Mouse (Mus musculus) heart, embryonic 12.5 days (tissue): ENCODE measurements around the gene Zfp82. TPM values are rescaled to one million over a fixed set of nuclear protein-coding genes. Genes with fewer than 3 reads are reported as not detected.

Source experiments
- ATAC-seq: fragments of 200-750 bp; cut with Nextera tagmentation; 2 replicates; pipeline ENCODE4 v1.8.0; 2017; ENCODE audit warnings: moderate TSS enrichment, moderate library complexity; ENCODE audit not compliant: insufficient number of reproducible peaks, low FRiP score
- H3K27ac ChIP-seq: fragments of 300-500 bp; sonication (generic); 2 replicates; pipeline ENCODE4 v1.5.1; 2016; ENCODE audit warnings: mild to moderate bottlenecking, moderate library complexity; ENCODE audit not compliant: poor library complexity, severe bottlenecking
- H3K27me3 ChIP-seq: fragments of 300-500 bp; sonication (generic); replicated peaks from 2 replicates; pipeline ENCODE4 v1.6.1; 2016; ENCODE audit warnings: mild to moderate bottlenecking, moderate library complexity
- H3K36me3 ChIP-seq: fragments of 300-500 bp; sonication (generic); 2 replicates; pipeline ENCODE4 v1.6.1; 2016; ENCODE audit warnings: mild to moderate bottlenecking, moderate library complexity
- H3K4me1 ChIP-seq: fragments of 300-500 bp; sonication (generic); replicated peaks from 2 replicates; pipeline ENCODE4 v1.6.1; 2016; ENCODE audit warnings: mild to moderate bottlenecking
- H3K4me2 ChIP-seq: fragments of 300-500 bp; sonication (generic); 2 replicates; pipeline ENCODE4 v1.6.1; 2016; ENCODE audit warnings: mild to moderate bottlenecking, moderate library complexity
- H3K4me3 ChIP-seq: fragments of 300-500 bp; sonication (generic); 2 replicates; pipeline ENCODE4 v1.5.1; 2016; ENCODE audit warnings: mild to moderate bottlenecking
- H3K9ac ChIP-seq: fragments of 300-500 bp; sonication (generic); 2 replicates; pipeline ENCODE4 v1.6.1; 2016; ENCODE audit warnings: mild to moderate bottlenecking, moderate library complexity
- H3K9me3 ChIP-seq: fragments of 300-500 bp; sonication (generic); replicated peaks from 2 replicates; pipeline ENCODE4 v1.6.1; 2016; ENCODE audit warnings: mild to moderate bottlenecking, moderate library complexity
- WGBS: fragments of 180-500 bp; shearing (Covaris S2); methylation state at CpG from one replicate; pipeline ENCODE4 v1.1.7; 2016; 5-methylcytosine and 5-hydroxymethylcytosine counted together
- microRNA-seq: library from miRNA; unstranded; fragments of <30 nt; microRNA quantifications from one replicate; pipeline ENCODE4, GENCODE M21; 2017
- polyA plus RNA-seq: library from polyadenylated mRNA; unstranded; fragments of >200 nt; fragmentation: Nextera tagmentation; extraction: Ambion mirVana; gene quantifications from 2 replicates; pipeline ENCODE4 v1.2.1, GENCODE M21; 2016

The Zfp82 gene
- polyA plus RNA-seq, 1 experiment from 2014 or later: 2.5 TPM

DNA sequence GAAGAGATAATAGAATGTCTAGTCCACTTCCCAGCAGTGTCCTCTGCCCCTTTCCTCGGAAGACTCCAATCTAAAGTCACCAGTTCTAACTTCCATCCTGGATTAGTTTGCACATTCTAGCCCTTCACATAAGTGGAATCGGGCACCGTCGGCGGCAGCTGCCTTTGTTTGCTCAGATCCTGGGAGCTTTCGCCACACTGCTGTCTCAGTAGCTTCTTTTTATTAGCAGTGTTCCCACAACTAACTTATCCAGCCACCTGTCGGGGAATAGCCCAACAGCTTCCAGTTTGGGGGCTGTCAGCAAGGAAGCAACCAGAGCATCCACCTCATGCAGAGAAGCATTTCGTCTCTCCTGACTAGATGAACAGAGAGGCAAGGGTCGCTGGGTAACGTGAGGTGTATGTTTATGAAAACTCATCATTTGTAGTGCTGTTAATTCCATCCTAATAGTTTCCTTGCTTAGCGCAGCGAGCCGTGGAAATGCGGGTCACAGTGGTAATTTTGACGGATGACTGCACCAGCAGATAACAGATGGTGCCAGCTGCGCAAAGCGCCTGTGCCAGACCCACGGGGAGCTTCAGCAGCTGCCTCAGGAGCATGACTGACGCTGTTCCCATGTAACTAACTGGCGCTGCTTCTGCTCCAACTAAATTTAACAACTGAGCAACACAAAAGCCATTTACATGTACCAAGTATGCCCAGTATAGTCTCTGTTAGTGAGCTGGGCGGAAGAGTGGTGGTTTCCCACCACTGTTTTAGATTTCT is 63.2 kb downstream of the Zfp82 start:
- Histone ChIP-seq H3K36me3 (peaks cover 82% of the 10 kb centered on the region), H3K9me3 (no peaks in the 10 kb centered on the region), H3K4me1 (0 out of 2 replicates have a peak, but pooled peaks cover 6% of the 10 kb centered on the region), H3K4me2 (no peak overlapping the region), H3K27me3 (no peaks in the 10 kb centered on the region), H3K9ac (no peak overlapping the region), H3K27ac (no peak overlapping the region), H3K4me3 (no peak overlapping the region)
- ATAC-seq: no peak
- WGBS: 84% methylated on average over 21 of the region's 21 CpGs

DNA sequence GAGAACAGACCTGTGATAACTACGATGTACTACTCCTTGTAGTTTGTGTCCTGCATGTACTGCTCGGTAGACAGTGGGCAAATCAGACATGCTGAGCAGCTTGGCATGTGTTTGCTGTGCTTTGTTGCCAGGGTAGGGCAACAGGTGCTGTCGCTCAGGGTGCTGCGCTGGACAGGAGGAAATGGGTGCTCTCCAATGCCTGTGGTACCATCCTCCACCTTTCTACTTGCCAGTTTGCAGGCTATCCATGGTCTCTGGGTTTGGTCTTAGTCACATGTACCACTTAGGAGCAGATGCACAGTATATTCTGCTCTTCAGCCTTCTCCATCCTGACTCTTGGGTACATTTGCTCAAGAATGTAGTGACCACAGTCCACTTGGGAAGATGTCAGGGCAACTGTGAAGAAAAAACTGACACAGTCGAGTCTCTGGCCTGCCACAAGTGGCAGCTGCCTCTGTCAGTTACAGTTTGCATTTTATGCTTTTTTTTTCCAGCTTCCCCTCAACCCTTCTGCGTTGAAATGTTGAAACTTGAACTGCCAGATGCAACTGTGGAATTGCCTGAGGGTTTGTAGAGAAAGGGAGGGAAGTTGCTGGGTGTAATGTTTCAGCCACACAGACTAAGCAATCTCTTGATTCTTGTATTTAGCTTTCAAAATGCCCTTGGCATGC is 64.5 kb downstream of the Zfp82 start:
- ATAC-seq: no peak
- H3K27me3 ChIP-seq: no peaks in the 10 kb centered on the region
- H3K4me1 ChIP-seq: 0 out of 2 replicates have a peak, but pooled peaks cover 6% of the 10 kb centered on the region
- no peak overlapping the region for H3K4me3 ChIP-seq
- H3K4me2 ChIP-seq: no peak overlapping the region
- H3K27ac ChIP-seq: no peak overlapping the region
- 87% methylated on average over 6 of the region's 6 CpGs for WGBS
- H3K9ac ChIP-seq: no peak overlapping the region
- H3K9me3 ChIP-seq: no peaks in the 10 kb centered on the region
- H3K36me3 ChIP-seq: peaks cover 78% of the 10 kb centered on the region

DNA sequence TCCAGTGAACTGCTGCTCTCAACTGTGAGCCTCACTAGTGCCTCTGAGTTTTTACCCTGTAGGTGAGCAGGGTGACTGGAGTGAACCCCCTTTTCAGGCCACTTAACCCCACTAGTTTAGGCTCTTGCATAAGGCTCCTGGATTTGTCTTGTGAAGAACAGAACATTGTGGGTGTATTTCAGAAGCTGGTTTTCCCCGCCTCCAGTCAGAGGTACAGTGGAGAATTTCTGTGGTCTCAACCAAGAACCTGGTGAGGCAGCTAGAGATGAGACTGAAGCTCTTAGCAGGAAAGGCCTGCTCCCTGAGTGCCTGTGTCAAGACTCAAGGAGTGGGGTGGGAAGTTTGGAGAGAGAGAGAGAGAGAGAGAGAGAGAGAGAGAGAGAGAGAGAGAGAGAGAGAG is 65.1 kb downstream of the Zfp82 start:
- H3K4me1 ChIP-seq: 0 out of 2 replicates have a peak, but pooled peaks cover 6% of the 10 kb centered on the region
- no peak overlapping the region for H3K27ac ChIP-seq
- peaks cover 77% of the 10 kb centered on the region for H3K36me3 ChIP-seq
- ATAC-seq: no peak
- no peak overlapping the region for H3K4me3 ChIP-seq
- H3K9ac ChIP-seq: no peak overlapping the region
- no peaks in the 10 kb centered on the region for H3K9me3 ChIP-seq
- no peak overlapping the region for H3K4me2 ChIP-seq
- H3K27me3 ChIP-seq: no peaks in the 10 kb centered on the region
- 90% methylated on average over 1 of the region's 1 CpGs for WGBS

Small RNA genes lying within 50 kb of the gene (microRNA-seq; reads per million reads assigned to microRNA genes)
- gene Gm23368: not detected

Other genes starting within 250 kb of the Zfp82 start
- gene Zfp940, start 219.2 kb downstream of the Zfp82 start, polyA plus RNA-seq: 2.7 and 3.0 TPM in 2 replicates
- gene Zfp420, start 212.9 kb downstream of the Zfp82 start, polyA plus RNA-seq: 4.4 and 4.6 TPM in 2 replicates
- gene Zfp27, start 166.3 kb downstream of the Zfp82 start, polyA plus RNA-seq: 9.1 and 9.9 TPM in 2 replicates
- gene Zfp383, start 164.7 kb downstream of the Zfp82 start, polyA plus RNA-seq: 3.3 and 3.8 TPM in 2 replicates
- gene Zfp74, start 118.8 kb downstream of the Zfp82 start, polyA plus RNA-seq: 8.4 and 9.9 TPM in 2 replicates
- gene Zfp568, start 88.9 kb downstream of the Zfp82 start, polyA plus RNA-seq: 35.4 and 36.7 TPM in 2 replicates
- 3.1 and 3.4 TPM in 2 replicates for gene Zfp14, start 21.5 kb downstream of the Zfp82 start, polyA plus RNA-seq
- 1.5 and 1.7 TPM in 2 replicates for gene Gm26920, start 17.5 kb upstream of the Zfp82 start, polyA plus RNA-seq
- 5.8 and 6.1 TPM in 2 replicates for gene Zfp566, start 17.6 kb upstream of the Zfp82 start, polyA plus RNA-seq
- 90.8 and 93.5 TPM in 2 replicates for gene Zfp260, start 21.9 kb upstream of the Zfp82 start, polyA plus RNA-seq
- 11.6 TPM in 2 replicates for gene Zfp382, start 49.0 kb upstream of the Zfp82 start, polyA plus RNA-seq
- 10.5 TPM in 2 replicates for gene Zfp146, start 96.8 kb upstream of the Zfp82 start, polyA plus RNA-seq
- 300 and 306 TPM in 2 replicates for gene Cox7a1, start 111.2 kb upstream of the Zfp82 start, polyA plus RNA-seq
- 77.0 and 83.4 TPM in 2 replicates for gene Capns1, start 125.9 kb upstream of the Zfp82 start, polyA plus RNA-seq
- 101 and 105 TPM in 2 replicates for gene Polr2i, start 159.0 kb upstream of the Zfp82 start, polyA plus RNA-seq
- gene Tbcb, start 159.4 kb upstream of the Zfp82 start, polyA plus RNA-seq: 155 and 162 TPM in 2 replicates
- not detected in 2 replicates for gene Ovol3, start 162.8 kb upstream of the Zfp82 start, polyA plus RNA-seq
- 0.27 and 0.32 TPM in 2 replicates for gene Thap8, start 207.2 kb upstream of the Zfp82 start, polyA plus RNA-seq
- gene Wdr62, start 207.5 kb upstream of the Zfp82 start, polyA plus RNA-seq: 9.3 and 9.9 TPM in 2 replicates
- 17.2 and 20.2 TPM in 2 replicates for gene Clip3, start 218.8 kb upstream of the Zfp82 start, polyA plus RNA-seq
- gene Alkbh6, start 235.8 kb upstream of the Zfp82 start, polyA plus RNA-seq: 56.8 and 59.0 TPM in 2 replicates
- 18.4 and 19.5 TPM in 2 replicates for gene Syne4, start 241.9 kb upstream of the Zfp82 start, polyA plus RNA-seq
- 1.7 and 2.9 TPM in 2 replicates for gene E130208F15Rik, start 248.8 kb upstream of the Zfp82 start, polyA plus RNA-seq